Mouse (Mus musculus) kidney, postnatal 10 days (tissue): Measurements from ENCODE around the gene Gabrb1.

Source experiments
- DNase-seq: peaks from one replicate; pipeline ENCODE4 v3.0.0; 2021; ENCODE audit warnings: mixed read lengths

The Gabrb1 gene

GRCm38 (mm10) chr5:71657482-71658114 is at the start of gene Gabrb1:
TSS of gene Gabrb1 (plus strand) at chr5:71658113.
- peak; percentile 28 for DNase-seq

GRCm38 (mm10) chr5:71608735-71609134 is 49.2 kb upstream of the Gabrb1 start:
- no peak for DNase-seq

GRCm38 (mm10) chr5:71614311-71614710 is 43.6 kb upstream of the Gabrb1 start:
- no peak for DNase-seq

GRCm38 (mm10) chr5:71616734-71617133 is 41.2 kb upstream of the Gabrb1 start:
- DNase-seq, result no peak

- no peak for DNase-seq
Measured at GRCm38 (mm10) chr5:71627820-71628219, 30.1 kb upstream of the Gabrb1 start.

- no peak for DNase-seq
Measured at GRCm38 (mm10) chr5:71639804-71640203, 18.1 kb upstream of the Gabrb1 start.

- DNase-seq, result no peak
Measured at GRCm38 (mm10) chr5:71648108-71648507, 9.8 kb upstream of the Gabrb1 start.

GRCm38 (mm10) chr5:71654056-71654455 is 3.9 kb upstream of the Gabrb1 start:
- DNase-seq, result no peak

GRCm38 (mm10) chr5:71656771-71657170 is 1.1 kb upstream of the Gabrb1 start:
- DNase-seq, result no peak

- DNase-seq, result peak; percentile 25
Measured at GRCm38 (mm10) chr5:71658115-71658497, 193 bp downstream of the Gabrb1 start, which contains the start of gene Gabra4. TSS of gene Gabra4 (minus strand) at chr5:71658308.

GRCm38 (mm10) chr5:71665593-71665992 is 7.7 kb downstream of the Gabrb1 start:
- DNase-seq, result no peak

GRCm38 (mm10) chr5:71699696-71700467 is 42.0 kb downstream of the Gabrb1 start:
- DNase-seq, result peak; percentile 55

- DNase-seq, result peak; percentile 58
Measured at GRCm38 (mm10) chr5:71700468-71701272, 42.8 kb downstream of the Gabrb1 start.

GRCm38 (mm10) chr5:71701273-71701614 is 43.3 kb downstream of the Gabrb1 start:
- no peak for DNase-seq

- DNase-seq, result no peak
Measured at GRCm38 (mm10) chr5:71732931-71733792, 75.2 kb downstream of the Gabrb1 start.

GRCm38 (mm10) chr5:71747411-71747810 is 89.5 kb downstream of the Gabrb1 start:
- DNase-seq, result no peak

- no peak for DNase-seq
Measured at GRCm38 (mm10) chr5:71753966-71754365, 96.1 kb downstream of the Gabrb1 start.

- no peak for DNase-seq
Measured at GRCm38 (mm10) chr5:71761105-71761504, 103.2 kb downstream of the Gabrb1 start.

- no peak for DNase-seq
Measured at GRCm38 (mm10) chr5:71781514-71782179, 123.7 kb downstream of the Gabrb1 start.

GRCm38 (mm10) chr5:71822862-71823261 is 164.9 kb downstream of the Gabrb1 start:
- no peak for DNase-seq

- DNase-seq, result no peak
Measured at GRCm38 (mm10) chr5:71828342-71828741, 170.4 kb downstream of the Gabrb1 start.

GRCm38 (mm10) chr5:71828996-71829395 is 171.1 kb downstream of the Gabrb1 start:
- no peak for DNase-seq
